Mouse (Mus musculus): ENCODE measurements around the gene Gm28308. TPM values are rescaled to one million over a fixed set of nuclear protein-coding genes. Genes with fewer than 3 reads are reported as not detected.

Gene Gm28308
- polyA plus RNA-seq, 1 experiment from 2014 or later = not detected

DNA sequence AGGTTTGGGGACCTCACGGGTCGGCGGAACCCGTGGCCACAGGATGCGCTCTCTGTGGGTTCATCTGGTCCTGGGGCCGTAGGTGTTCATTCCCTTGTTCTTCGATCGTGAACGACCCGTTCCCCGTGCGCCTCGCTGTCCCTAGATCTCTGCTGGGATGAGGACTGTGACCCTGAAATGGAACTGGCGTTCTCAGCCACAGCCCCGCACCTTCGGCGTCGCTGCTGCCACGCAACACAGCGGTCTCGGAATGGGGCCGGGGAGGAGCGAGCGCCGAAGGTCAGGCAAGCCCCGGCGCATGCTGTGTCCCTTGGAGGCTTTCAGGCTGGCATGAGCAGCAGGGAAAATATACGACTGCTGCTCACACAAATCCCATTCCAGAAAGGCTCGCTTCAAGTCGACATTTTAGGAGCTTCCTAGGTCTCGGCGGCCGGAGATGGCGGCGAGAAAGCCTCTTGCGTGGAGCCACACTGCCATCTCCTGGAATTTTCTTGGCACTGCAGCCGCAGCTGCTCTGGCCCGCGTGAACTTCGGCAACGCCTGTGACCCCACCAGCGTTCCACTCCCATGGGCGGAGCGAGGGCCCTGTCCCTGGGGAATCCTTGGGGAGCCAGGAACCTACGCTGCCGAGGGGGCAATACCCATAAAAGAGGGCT is 8.3 kb upstream of the Gm28308 start, which contains the start of gene Hoxa7:
Gene Hoxa7 (minus strand): TSS at position 518 of the 656 bp plus-strand sequence.
- Histone ChIP-seq H3K36me3 (no peaks in the 10 kb centered on the region), H3K9ac (peak within 1 kb of the TSS; percentile 70), H3K4me3 (peak within 1 kb of the TSS; percentile 61), H3K27ac (replicated peaks) (no peak within 1 kb of the TSS), H3K9me3 (no peaks in the 10 kb centered on the region), H3K27me3 (replicated peaks) (peaks cover 100% of the 10 kb centered on the region), H3K4me2 (peak within 1 kb of the TSS; percentile 79), H3K4me1 (peaks cover 27% of the 10 kb centered on the region)
- no peak for ATAC-seq (ENCODE audit: extremely low read depth, insufficient number of reproducible peaks, low FRiP score, low TSS enrichment)
- 1% methylated on average over 46 of the region's 46 CpGs for WGBS

- ATAC-seq (ENCODE audit: extremely low read depth, insufficient number of reproducible peaks, low FRiP score, low TSS enrichment) = no peak
- Histone ChIP-seq H3K9ac (no peak overlapping the region), H3K9me3 (no peaks in the 10 kb centered on the region), H3K27ac (replicated peaks) (no peak overlapping the region), H3K4me2 (peak overlapping the region; percentile 79), H3K27me3 (replicated peaks) (peaks cover 100% of the 10 kb centered on the region), H3K4me1 (peaks cover 24% of the 10 kb centered on the region), H3K4me3 (peak overlapping the region; percentile 61), H3K36me3 (no peaks in the 10 kb centered on the region)
- 8% methylated on average over 12 of the region's 12 CpGs for WGBS
Observed at GRCm38 (mm10) chr6:52220865-52221310, 7.7 kb upstream of the Gm28308 start.

GRCm38 (mm10) chr6:52220003-52220864 is 7.1 kb upstream of the Gm28308 start:
- 18% methylated on average over 32 of the region's 32 CpGs for WGBS
- no peak overlapping the region for H3K9ac ChIP-seq
- ATAC-seq (ENCODE audit: extremely low read depth, insufficient number of reproducible peaks, low FRiP score, low TSS enrichment) = no peak

GRCm38 (mm10) chr6:52219234-52219942 is 6.2 kb upstream of the Gm28308 start:
- H3K27ac ChIP-seq (replicated peaks) = no peak overlapping the region
- ATAC-seq (ENCODE audit: extremely low read depth, insufficient number of reproducible peaks, low FRiP score, low TSS enrichment) = no peak
- peaks cover 20% of the 10 kb centered on the region for H3K4me1 ChIP-seq
- H3K27me3 ChIP-seq (replicated peaks) = peaks cover 100% of the 10 kb centered on the region
- H3K9me3 ChIP-seq = no peaks in the 10 kb centered on the region
- no peaks in the 10 kb centered on the region for H3K36me3 ChIP-seq
- WGBS = 29% methylated on average over 9 of the region's 9 CpGs
- H3K4me3 ChIP-seq = no peak overlapping the region
- H3K4me2 ChIP-seq = no peak overlapping the region
- no peak overlapping the region for H3K9ac ChIP-seq

More at GRCm38 (mm10) chr6:52220003-52220864, 7.1 kb upstream of the Gm28308 start:
- Histone ChIP-seq H3K9me3 (no peaks in the 10 kb centered on the region), H3K4me3 (no peak overlapping the region), H3K4me2 (no peak overlapping the region), H3K27me3 (replicated peaks) (peaks cover 100% of the 10 kb centered on the region), H3K4me1 (peaks cover 20% of the 10 kb centered on the region), H3K27ac (replicated peaks) (no peak overlapping the region), H3K36me3 (no peaks in the 10 kb centered on the region)

- Histone ChIP-seq H3K27ac (replicated peaks) (no peak overlapping the region), H3K4me2 (no peak overlapping the region), H3K27me3 (replicated peaks) (peaks cover 100% of the 10 kb centered on the region), H3K36me3 (no peaks in the 10 kb centered on the region), H3K4me1 (peaks cover 20% of the 10 kb centered on the region), H3K4me3 (no peak overlapping the region), H3K9ac (no peak overlapping the region), H3K9me3 (no peaks in the 10 kb centered on the region)
- WGBS = 11% methylated on average over 14 of the region's 14 CpGs
- no peak for ATAC-seq (ENCODE audit: extremely low read depth, insufficient number of reproducible peaks, low FRiP score, low TSS enrichment)
Observed at GRCm38 (mm10) chr6:52218643-52219215, 5.6 kb upstream of the Gm28308 start.

DNA sequence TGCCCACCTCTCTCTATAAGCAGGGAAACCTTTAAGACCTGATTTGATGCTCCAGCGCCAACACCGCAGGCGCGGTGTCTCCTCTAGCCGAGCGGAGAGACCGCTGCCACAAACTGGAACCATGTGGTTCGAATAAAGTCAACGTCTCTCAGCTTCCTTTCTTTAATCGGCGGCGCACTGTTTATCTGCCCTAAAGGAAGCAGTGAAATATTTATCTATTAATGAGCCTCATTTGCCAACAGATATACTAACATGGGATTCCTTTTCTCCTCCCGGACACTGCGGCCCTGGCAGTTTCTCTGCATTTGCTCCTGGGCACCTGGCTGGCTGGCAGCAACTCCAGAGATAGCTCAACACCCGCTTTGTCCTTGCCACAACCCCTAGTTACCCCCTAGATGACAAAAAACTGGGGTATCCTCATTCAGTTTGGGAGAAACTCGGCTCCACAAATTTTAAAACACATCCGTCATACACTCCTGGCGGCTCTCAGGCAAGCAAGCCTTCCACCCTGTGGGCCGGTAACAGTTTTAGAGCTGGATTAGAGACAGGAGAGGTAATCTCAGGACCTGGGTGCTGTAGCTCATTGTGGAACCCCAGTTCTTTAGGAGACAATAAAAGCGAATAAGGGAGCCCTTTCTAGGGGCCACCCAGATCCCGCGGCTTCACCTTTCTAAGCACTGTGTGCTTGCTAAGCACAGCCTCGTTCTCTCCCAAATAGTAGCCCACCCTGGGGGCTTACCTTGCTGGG is 4.9 kb upstream of the Gm28308 start:
- no peak overlapping the region for H3K27ac ChIP-seq (replicated peaks)
- no peak overlapping the region for H3K9ac ChIP-seq
- H3K4me2 ChIP-seq = peak overlapping the region; percentile 62; the same call in 1 of the 2 replicates
- peaks cover 22% of the 10 kb centered on the region for H3K4me1 ChIP-seq
- H3K4me3 ChIP-seq = peak overlapping the region; percentile 43
- H3K27me3 ChIP-seq (replicated peaks) = peaks cover 100% of the 10 kb centered on the region
- no peaks in the 10 kb centered on the region for H3K9me3 ChIP-seq
- no peak for ATAC-seq (ENCODE audit: extremely low read depth, insufficient number of reproducible peaks, low FRiP score, low TSS enrichment)
- H3K36me3 ChIP-seq = no peaks in the 10 kb centered on the region
- 5% methylated on average over 23 of the region's 23 CpGs for WGBS

DNA sequence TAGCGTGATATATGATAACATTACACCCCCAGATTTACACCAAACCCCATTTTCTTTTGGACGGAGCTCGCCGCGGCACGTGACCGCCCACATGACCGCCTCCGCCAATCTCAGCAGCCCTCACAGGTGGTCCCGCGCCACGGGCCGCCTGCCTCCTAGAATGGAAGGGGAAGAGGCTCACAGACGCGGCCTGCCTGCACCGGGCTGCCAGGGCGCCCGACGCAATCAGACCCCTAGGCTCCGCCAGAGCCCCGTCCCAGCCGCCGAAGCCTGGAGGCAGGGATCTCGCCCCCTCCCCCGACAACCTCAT is 4.3 kb upstream of the Gm28308 start:
- Histone ChIP-seq H3K4me3 (peak overlapping the region; percentile 43), H3K4me2 (peak overlapping the region; percentile 62), H3K27ac (replicated peaks) (no peak overlapping the region), H3K4me1 (peaks cover 28% of the 10 kb centered on the region), H3K27me3 (replicated peaks) (peaks cover 100% of the 10 kb centered on the region), H3K36me3 (no peaks in the 10 kb centered on the region), H3K9ac (no peak overlapping the region), H3K9me3 (no peaks in the 10 kb centered on the region)
- ATAC-seq (ENCODE audit: extremely low read depth, insufficient number of reproducible peaks, low FRiP score, low TSS enrichment) = no peak
- under 1% methylated on average over 25 of the region's 25 CpGs for WGBS

GRCm38 (mm10) chr6:52216691-52217458 is 3.7 kb upstream of the Gm28308 start:
- no peak overlapping the region for H3K27ac ChIP-seq (replicated peaks)
- H3K27me3 ChIP-seq (replicated peaks) = peaks cover 100% of the 10 kb centered on the region
- no peaks in the 10 kb centered on the region for H3K36me3 ChIP-seq
- no peaks in the 10 kb centered on the region for H3K9me3 ChIP-seq
- H3K4me3 ChIP-seq = peak overlapping the region; percentile 43
- 0 out of 2 replicates have a peak overlapping the region, but pooled peaks have one; percentile 38 for H3K9ac ChIP-seq
- peaks cover 27% of the 10 kb centered on the region for H3K4me1 ChIP-seq
- peak overlapping the region; percentile 62 for H3K4me2 ChIP-seq
- no peak for ATAC-seq (ENCODE audit: extremely low read depth, insufficient number of reproducible peaks, low FRiP score, low TSS enrichment)
- WGBS = 2% methylated on average over 60 of the region's 60 CpGs

DNA sequence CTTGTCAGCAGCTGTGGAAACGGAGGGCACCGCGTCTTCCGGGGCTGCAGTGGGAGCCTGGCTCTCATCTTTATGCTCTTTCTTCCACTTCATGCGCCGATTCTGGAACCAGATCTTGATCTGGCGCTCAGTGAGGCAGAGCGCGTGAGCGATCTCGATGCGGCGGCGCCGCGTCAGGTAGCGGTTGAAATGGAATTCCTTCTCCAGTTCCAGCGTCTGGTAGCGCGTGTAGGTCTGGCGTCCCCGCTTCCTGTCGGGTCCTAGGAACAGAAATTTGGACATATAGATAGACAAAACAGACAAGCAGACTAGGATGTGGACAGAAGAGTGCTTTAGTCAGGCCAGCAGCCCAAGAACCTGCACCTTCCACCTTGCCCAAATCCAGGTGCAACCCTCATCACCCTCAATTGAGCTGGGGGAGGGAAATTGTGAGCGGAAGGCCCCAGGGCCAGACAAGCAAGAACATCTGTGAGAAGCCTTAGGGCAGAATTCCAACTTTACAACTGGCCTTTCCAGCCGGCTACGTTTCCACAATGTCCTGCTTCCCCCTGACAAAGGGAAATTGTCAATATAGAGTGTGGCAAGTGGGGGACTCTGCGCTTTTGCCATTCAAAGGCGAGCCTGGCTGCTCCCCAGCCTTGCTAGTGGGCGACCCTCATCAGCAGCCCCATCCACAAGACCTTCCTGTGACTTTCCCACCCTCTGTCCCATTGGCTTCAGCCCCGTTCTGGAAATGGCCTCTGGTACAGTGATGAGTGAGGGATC is 2.8 kb upstream of the Gm28308 start:
- Histone ChIP-seq H3K4me3 (0 out of 2 replicates have a peak overlapping the region, but pooled peaks have one; percentile 13), H3K9me3 (no peaks in the 10 kb centered on the region), H3K36me3 (no peaks in the 10 kb centered on the region), H3K27ac (replicated peaks) (no peak overlapping the region), H3K9ac (no peak overlapping the region), H3K4me1 (peaks cover 27% of the 10 kb centered on the region), H3K4me2 (peak overlapping the region; percentile 24; the same call in 1 of the 2 replicates), H3K27me3 (replicated peaks) (peaks cover 100% of the 10 kb centered on the region)
- ATAC-seq (ENCODE audit: extremely low read depth, insufficient number of reproducible peaks, low FRiP score, low TSS enrichment) = no peak
- WGBS = 3% methylated on average over 30 of the region's 30 CpGs
